Mouse (Mus musculus): ENCODE data around the gene Gm5868. TPM values are rescaled to one million over a fixed set of nuclear protein-coding genes. Genes with fewer than 3 reads are reported as not detected.
"Not testable (repeated sequence)": the region's sequence is repeated elsewhere in the genome, so short reads cannot be mapped to it uniquely, and the experiment has no call there.

Gm5868 gene
- total RNA-seq (2021), result 1.7 and 2.1 TPM in 2 replicates
- long read RNA-seq, result 0 reads

- no peak for DNase-seq
Measured at GRCm38 (mm10) chr5:72587192-72587681, at the start of gene Gm5868. Gene Gm5868, minus strand, starts transcription at chr5:72587551.

GRCm38 (mm10) chr5:72636576-72636975, 49.2 kb upstream of the Gm5868 start:
- no peak for DNase-seq

GRCm38 (mm10) chr5:72636122-72636521, 48.8 kb upstream of the Gm5868 start:
- no peak for DNase-seq

- DNase-seq, result no peak
Measured at GRCm38 (mm10) chr5:72634791-72635271, 47.5 kb upstream of the Gm5868 start.

GRCm38 (mm10) chr5:72630026-72630425, 42.7 kb upstream of the Gm5868 start:
- DNase-seq, result peak; percentile 18

- DNase-seq, result no peak
Measured at GRCm38 (mm10) chr5:72621022-72621421, 33.7 kb upstream of the Gm5868 start.

- DNase-seq, result no peak
Measured at GRCm38 (mm10) chr5:72617413-72617812, 30.1 kb upstream of the Gm5868 start.

- no peak for DNase-seq
Measured at GRCm38 (mm10) chr5:72603138-72603537, 15.8 kb upstream of the Gm5868 start.

GRCm38 (mm10) chr5:72601006-72601405, 13.7 kb upstream of the Gm5868 start:
- peak; percentile 67 for DNase-seq

- not testable (repeated sequence) for DNase-seq
Measured at GRCm38 (mm10) chr5:72586667-72587191, 622 bp downstream of the Gm5868 start.

GRCm38 (mm10) chr5:72586122-72586521, 1.2 kb downstream of the Gm5868 start:
- not testable (repeated sequence) for DNase-seq

GRCm38 (mm10) chr5:72580970-72581332, 6.4 kb downstream of the Gm5868 start, which contains the start of gene Zar1:
Gene Zar1, minus strand, starts transcription at chr5:72581254.
- not testable (repeated sequence) for DNase-seq

GRCm38 (mm10) chr5:72580088-72580969, 7.0 kb downstream of the Gm5868 start:
- peak; percentile 8 for DNase-seq

- DNase-seq, result not testable (repeated sequence)
Measured at GRCm38 (mm10) chr5:72579599-72579998, 7.8 kb downstream of the Gm5868 start.

GRCm38 (mm10) chr5:72565621-72566020, 21.7 kb downstream of the Gm5868 start:
- DNase-seq, result no peak

GRCm38 (mm10) chr5:72563183-72563582, 24.2 kb downstream of the Gm5868 start:
- not testable (repeated sequence) for DNase-seq

GRCm38 (mm10) chr5:72560976-72561628, 26.2 kb downstream of the Gm5868 start:
- no peak for DNase-seq

GRCm38 (mm10) chr5:72559544-72560049, 27.8 kb downstream of the Gm5868 start, which contains the start of gene Nfxl1:
Gene Nfxl1, minus strand, starts transcription at chr5:72559684.
- DNase-seq, result peak; percentile 98

- DNase-seq, result no peak
Measured at GRCm38 (mm10) chr5:72558716-72559526, 28.4 kb downstream of the Gm5868 start.

- no peak for DNase-seq
Measured at GRCm38 (mm10) chr5:72556245-72556644, 31.1 kb downstream of the Gm5868 start.

- no peak for DNase-seq
Measured at GRCm38 (mm10) chr5:72551209-72551608, 36.1 kb downstream of the Gm5868 start.
